ENCODE assay signal across 21 mouse cellular contexts in the genomic region with DNA sequence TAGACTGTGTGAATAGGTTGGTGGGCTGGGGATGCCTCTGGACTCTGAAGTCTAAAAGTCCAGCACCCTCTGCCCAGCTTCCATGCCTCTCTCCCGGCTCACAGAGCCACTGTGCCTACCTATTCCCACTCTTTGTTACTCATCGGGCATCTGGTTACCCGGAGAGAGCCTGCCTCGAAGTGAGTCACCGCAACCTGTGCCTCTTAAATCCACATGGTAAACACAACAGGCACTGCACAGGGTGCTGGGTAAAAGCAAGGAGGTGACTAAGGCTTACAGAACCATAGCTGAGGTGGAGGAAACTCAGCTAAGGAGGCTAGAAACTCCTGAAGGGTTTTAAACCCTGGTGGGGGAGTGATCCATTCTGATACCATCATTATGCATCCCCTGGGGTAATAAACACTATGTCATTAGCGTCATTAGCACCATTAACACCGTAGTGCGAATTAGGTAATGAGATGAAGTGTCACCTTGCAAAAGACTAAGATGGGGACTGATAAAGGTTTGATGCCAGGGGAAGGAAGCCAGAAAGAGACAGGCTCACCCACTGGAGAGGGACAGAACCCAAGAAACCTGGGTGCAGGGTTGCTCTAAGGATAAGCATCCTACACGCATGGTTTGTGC. TPM values are rescaled to one million over a fixed set of nuclear protein-coding genes. Genes with fewer than 3 reads are reported as not detected.
DNase-seq lines count a peak whose midpoint lies in the region; ATAC-seq and TF ChIP-seq lines count a peak whose summit lies in the region.
"Had no signal": no experiment of that assay in that cellular context is flagged by ENCODE, and none has a peak within 500 bp of the region (broad histone marks: within the 10 kb centered on the region; RNA-seq: fewer than 3 reads in every experiment).

No protein-coding gene starts in this region.

- no peaks in the 10 kb centered on the region for H3K27me3 ChIP-seq in lung, postnatal 0 days (replicated peaks; ENCODE audit: insufficient read depth, low read length)
- H3K27me3 ChIP-seq in midbrain, embryonic 11.5 days (ENCODE audit: control insufficient read depth, insufficient read depth, low read length), result no peaks in the 10 kb centered on the region
- H3K27me3 ChIP-seq in forebrain, postnatal 0 days (ENCODE audit: insufficient read depth, low read length), result no peaks in the 10 kb centered on the region
- H3K27me3 ChIP-seq in kidney, embryonic 15.5 days, result no peaks in the 10 kb centered on the region
- H3K27me3 ChIP-seq: forebrain, embryonic 12.5 days; heart, embryonic 13.5 days; hindbrain, embryonic 12.5 days; limb, embryonic 15.5 days; midbrain, embryonic 13.5 days; neural tube, embryonic 12.5 days had no signal

- TF ChIP-seq POLR2A in lung, adult 2 months (IDR thresholded peaks at IDR 0.05; ENCODE audit: borderline replicate concordance, extremely low read depth, low read depth, low read length), result no peak

- H3K27ac ChIP-seq in lung, postnatal 0 days (ENCODE audit: low read length), result 0 out of 2 replicates have a peak overlapping the region, but pooled peaks have one; percentile 5
- H3K27ac ChIP-seq in midbrain, embryonic 11.5 days (ENCODE audit: low read depth, low read length), result no peak overlapping the region
- H3K27ac ChIP-seq in forebrain, postnatal 0 days (ENCODE audit: low read depth, low read length), result no peak overlapping the region
- no peak overlapping the region for H3K27ac ChIP-seq in kidney, embryonic 15.5 days
- H3K27ac ChIP-seq: forebrain, embryonic 12.5 days; hindbrain, embryonic 12.5 days; limb, embryonic 15.5 days; liver, embryonic 14.5 days; midbrain, embryonic 13.5 days; neural tube, embryonic 12.5 days had no signal

- peak; percentile 39 for ATAC-seq in lung, postnatal 0 days
- ATAC-seq in midbrain, embryonic 11.5 days (ENCODE audit: low FRiP score), result no peak
- no peak for ATAC-seq in forebrain, postnatal 0 days
- ATAC-seq in kidney, embryonic 15.5 days (replicated peaks; ENCODE audit: low FRiP score), result no peak
- ATAC-seq: midbrain, embryonic 13.5 days had no signal

- no peak for TF ChIP-seq CTCF in lung, postnatal 0 days (IDR thresholded peaks at IDR 0.05)
- TF ChIP-seq CTCF in lung, adult 2 months (IDR thresholded peaks at IDR 0.05; ENCODE audit: insufficient read depth, low read length), result no peak
- no peak for TF ChIP-seq CTCF in forebrain, postnatal 0 days (IDR thresholded peaks at IDR 0.05; ENCODE audit: low read depth)

- H3K9ac ChIP-seq in lung, postnatal 0 days (replicated peaks; ENCODE audit: low read depth), result no peak overlapping the region
- H3K9ac ChIP-seq in midbrain, embryonic 11.5 days (ENCODE audit: low read length), result no peak overlapping the region
- H3K9ac ChIP-seq in forebrain, postnatal 0 days, result no peak overlapping the region
- H3K9ac ChIP-seq in kidney, embryonic 15.5 days, result no peak overlapping the region
- H3K9ac ChIP-seq: forebrain, embryonic 12.5 days; heart, embryonic 13.5 days; hindbrain, embryonic 12.5 days; limb, embryonic 15.5 days; liver, embryonic 14.5 days; midbrain, embryonic 13.5 days; neural tube, embryonic 12.5 days had no signal

- 65% methylated on average over 9 of the region's 9 CpGs for WGBS in lung, postnatal 0 days
- 74% methylated on average over 9 of the region's 9 CpGs for WGBS in lung, adult 2 months
- 92% methylated on average over 9 of the region's 9 CpGs for WGBS in midbrain, embryonic 11.5 days
- 73% methylated on average over 9 of the region's 9 CpGs for WGBS in forebrain, postnatal 0 days
- 50% methylated on average over 9 of the region's 9 CpGs for WGBS in kidney, embryonic 15.5 days

- no peak for TF ChIP-seq EP300 in lung, postnatal 0 days (IDR thresholded peaks at IDR 0.05)

- peak; percentile 74 for DNase-seq in lung, postnatal 0 days (ENCODE audit: low spot score)
- DNase-seq in lung, adult 2 months, result no peak
- DNase-seq in 3134 (ENCODE audit: extremely low read depth, insufficient read length, low spot score) (peak; percentile 64), 416B (ENCODE audit: low read depth) (peak; percentile 57)
- DNase-seq in brain, adult 2 months (ENCODE audit: low read depth, low spot score), result peak; percentile 83
- DNase-seq in midbrain, embryonic 11.5 days (ENCODE audit: low spot score, missing footprints), result no peak
- DNase-seq in forebrain, postnatal 0 days, result no peak
- DNase-seq: adrenal gland, postnatal 25 days; gastrocnemius, postnatal 10 days; heart, adult 18-20 months; kidney, adult 11 months; layer of hippocampus, adult 9-11 months had no signal

- H3K4me2 ChIP-seq in lung, postnatal 0 days (replicated peaks; ENCODE audit: low read depth, low read length), result no peak overlapping the region
- no peak overlapping the region for H3K4me2 ChIP-seq in midbrain, embryonic 11.5 days
- no peak overlapping the region for H3K4me2 ChIP-seq in forebrain, postnatal 0 days (ENCODE audit: low read depth)
- H3K4me2 ChIP-seq in kidney, embryonic 15.5 days, result no peak overlapping the region
- H3K4me2 ChIP-seq: forebrain, embryonic 12.5 days; heart, embryonic 13.5 days; hindbrain, embryonic 12.5 days; limb, embryonic 15.5 days; midbrain, embryonic 13.5 days; neural tube, embryonic 12.5 days had no signal

- H3K4me3 ChIP-seq in lung, postnatal 0 days (ENCODE audit: low read depth, low read length), result no peak overlapping the region
- no peak overlapping the region for H3K4me3 ChIP-seq in lung, adult 2 months (replicated peaks; ENCODE audit: extremely low read depth, low read depth, low read length)
- no peak overlapping the region for H3K4me3 ChIP-seq in midbrain, embryonic 11.5 days (ENCODE audit: low read depth, low read length)
- H3K4me3 ChIP-seq in forebrain, postnatal 0 days (ENCODE audit: low read depth, low read length), result no peak overlapping the region
- H3K4me3 ChIP-seq in kidney, embryonic 15.5 days (replicated peaks), result no peak overlapping the region
- H3K4me3 ChIP-seq: forebrain, embryonic 12.5 days; heart, embryonic 13.5 days; hindbrain, embryonic 12.5 days; limb, embryonic 15.5 days; midbrain, embryonic 13.5 days; neural tube, embryonic 12.5 days had no signal

- H3K36me3 ChIP-seq in lung, postnatal 0 days (ENCODE audit: insufficient read depth, low read length), result no peaks in the 10 kb centered on the region
- no peaks in the 10 kb centered on the region for H3K36me3 ChIP-seq in midbrain, embryonic 11.5 days (ENCODE audit: control insufficient read depth, insufficient read depth, low read length)
- H3K36me3 ChIP-seq in forebrain, postnatal 0 days (ENCODE audit: insufficient read depth), result no peaks in the 10 kb centered on the region
- no peaks in the 10 kb centered on the region for H3K36me3 ChIP-seq in kidney, embryonic 15.5 days
- H3K36me3 ChIP-seq: forebrain, embryonic 12.5 days; G1E; heart, embryonic 13.5 days; hindbrain, embryonic 12.5 days; limb, embryonic 15.5 days; midbrain, embryonic 13.5 days; neural tube, embryonic 12.5 days had no signal

- no peaks in the 10 kb centered on the region for H3K9me3 ChIP-seq in lung, postnatal 0 days (ENCODE audit: low read length)
- no peaks in the 10 kb centered on the region for H3K9me3 ChIP-seq in midbrain, embryonic 11.5 days (ENCODE audit: control insufficient read depth, low read length)
- H3K9me3 ChIP-seq in forebrain, postnatal 0 days (ENCODE audit: low read length), result no peaks in the 10 kb centered on the region
- no peaks in the 10 kb centered on the region for H3K9me3 ChIP-seq in kidney, embryonic 15.5 days (replicated peaks)
- H3K9me3 ChIP-seq: forebrain, embryonic 12.5 days; G1E; heart, embryonic 13.5 days; hindbrain, embryonic 12.5 days; limb, embryonic 15.5 days; midbrain, embryonic 13.5 days; neural tube, embryonic 12.5 days had no signal

- peaks cover 52% of the 10 kb centered on the region for H3K4me1 ChIP-seq in lung, postnatal 0 days (ENCODE audit: insufficient read depth, low read depth, low read length)
- H3K4me1 ChIP-seq in lung, adult 2 months (ENCODE audit: control insufficient read depth, insufficient read depth, low read length), result peaks cover 35% of the 10 kb centered on the region
- H3K4me1 ChIP-seq in midbrain, embryonic 11.5 days (ENCODE audit: control insufficient read depth, insufficient read depth, low read length), result peaks cover 5% of the 10 kb centered on the region
- no peaks in the 10 kb centered on the region for H3K4me1 ChIP-seq in forebrain, postnatal 0 days (ENCODE audit: insufficient read depth)
- peaks cover 95% of the 10 kb centered on the region for H3K4me1 ChIP-seq in kidney, embryonic 15.5 days

RNA-seq across cellular contexts. Expression of a gene that starts 38.9 kb away (rescaled TPM):
- polyA plus RNA-seq in lung, postnatal 0 days (2015; fragmentation: Nextera tagmentation; extraction: Ambion mirVana), result 11.8 and 12.3 TPM in 2 replicates
- polyA plus RNA-seq in lung, adult 2 months (2012; rRNA removed), result 34.6 and 41.0 TPM in 2 replicates
- 16.5 and 16.8 TPM in 2 replicates for polyA plus RNA-seq in midbrain, embryonic 11.5 days (2014; fragmentation: Nextera tagmentation; extraction: Ambion mirVana)
- 16.0 and 17.6 TPM in 2 replicates for total RNA-seq in forebrain, postnatal 0 days (2014; rRNA removed)
- 5.0 and 5.5 TPM in 2 replicates for polyA plus RNA-seq in forebrain, postnatal 0 days (2015; fragmentation: Nextera tagmentation; extraction: Ambion mirVana)
- 25.0 and 26.5 TPM in 2 replicates for polyA plus RNA-seq in kidney, embryonic 15.5 days (2015; fragmentation: Nextera tagmentation; extraction: Ambion mirVana)

Comparison
In these comparisons a context has a peak if more than half of its experiments do, and no peak if none do; other contexts are left out.
1. DNase-seq: peak in lung, postnatal 0 days (single experiment), 3134 (single experiment), 416B (single experiment) and brain, adult 2 months (single experiment); none in lung, adult 2 months (single experiment), midbrain, embryonic 11.5 days (single experiment) and forebrain, postnatal 0 days (single experiment).